Mouse (Mus musculus) cerebellum, adult 11 months (tissue): ENCODE data around the gene Tox4.
"Not testable (repeated sequence)": the region's sequence is repeated elsewhere in the genome, so short reads cannot be mapped to it uniquely, and the experiment has no call there.

Experiments
- DNase-seq: peaks from one replicate; pipeline ENCODE4 v3.0.0; 2022

Tox4 gene

DNA sequence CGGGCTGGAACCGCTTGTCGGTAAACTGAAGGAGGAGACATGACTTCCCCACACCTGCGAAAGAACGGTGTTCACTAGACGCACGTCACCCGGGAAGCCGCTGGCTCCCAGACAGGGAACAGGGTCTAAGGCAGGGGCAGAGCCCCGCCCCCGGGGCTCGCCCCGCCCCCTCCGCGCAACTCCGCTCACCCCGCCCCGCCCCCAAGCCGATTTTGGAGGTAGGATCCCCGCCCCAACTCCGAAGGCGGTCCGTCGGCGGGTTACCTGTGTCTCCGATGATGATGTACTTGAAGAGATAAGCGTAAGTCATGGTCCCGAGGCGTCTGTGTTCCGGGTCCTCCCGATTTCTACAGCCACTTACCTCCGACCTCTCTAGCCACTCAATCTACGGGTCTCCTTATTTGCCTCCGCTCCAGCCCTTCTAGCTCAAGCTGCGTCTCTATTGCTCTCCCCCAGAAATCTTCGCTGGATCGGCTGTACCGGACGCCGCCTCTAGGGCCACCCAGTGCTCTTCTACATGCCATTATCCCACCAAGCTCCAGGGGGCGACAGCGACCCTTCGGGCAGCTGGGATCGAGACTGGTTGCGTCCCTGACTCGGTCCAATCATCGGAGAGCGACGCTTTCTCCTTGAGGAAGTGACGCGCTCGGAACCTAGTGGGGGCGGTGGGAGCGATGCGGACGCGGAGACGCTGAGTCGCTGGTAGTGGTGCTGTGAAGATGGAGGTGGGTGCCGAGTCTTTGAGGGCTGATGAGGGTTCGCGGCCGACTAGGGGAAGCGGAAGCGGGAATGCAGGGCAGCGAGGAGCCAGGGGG, at the start of gene Tox4, which contains the start of gene Rab2b:
Gene Tox4 (plus strand): TSS at position 215 of the 815 bp plus-strand sequence.
Gene Rab2b (minus strand): TSS at position 614 of the 815 bp plus-strand sequence.
- peak; percentile 98 for DNase-seq

GRCm38 (mm10) chr14:52232249-52232648, 46.7 kb upstream of the Tox4 start:
- DNase-seq: no peak

- no peak for DNase-seq
Observed at GRCm38 (mm10) chr14:52235165-52235564, 43.8 kb upstream of the Tox4 start.

GRCm38 (mm10) chr14:52236216-52236615, 42.7 kb upstream of the Tox4 start:
- DNase-seq: no peak

DNA sequence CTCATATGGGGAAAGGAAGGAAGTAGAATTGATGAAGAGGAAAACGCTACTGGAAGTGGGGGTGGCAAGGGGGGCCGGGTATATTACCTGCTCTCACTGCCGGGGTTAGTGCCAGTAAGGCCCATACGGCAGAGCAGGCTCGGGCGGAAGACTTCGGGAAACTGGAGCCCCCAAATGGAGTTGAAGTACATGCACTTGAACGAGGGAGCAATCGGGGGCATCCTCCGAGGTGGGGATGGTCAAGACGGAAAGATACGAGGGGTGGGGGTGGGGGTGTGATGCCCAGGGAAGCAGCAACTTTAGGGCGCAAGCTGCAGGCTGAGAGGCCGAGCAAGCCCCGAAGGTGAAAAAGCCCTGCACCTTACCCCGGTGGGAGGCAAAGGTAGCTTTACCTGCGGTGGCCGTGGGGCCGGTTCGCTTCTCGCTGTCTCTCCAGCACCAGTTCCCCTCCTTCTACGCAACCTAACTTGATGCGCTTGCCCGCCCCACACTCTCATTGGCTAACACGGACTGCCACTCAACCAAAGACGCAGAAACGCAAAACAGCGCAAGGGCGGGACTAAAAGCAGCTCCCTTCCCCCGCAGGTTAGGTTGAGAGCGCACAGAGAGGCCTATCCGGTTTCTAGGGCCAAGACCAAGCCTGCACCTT, 34.8 kb upstream of the Tox4 start:
- DNase-seq: peak; percentile 98

- no peak for DNase-seq
Observed at GRCm38 (mm10) chr14:52244690-52245042, 34.3 kb upstream of the Tox4 start.

DNA sequence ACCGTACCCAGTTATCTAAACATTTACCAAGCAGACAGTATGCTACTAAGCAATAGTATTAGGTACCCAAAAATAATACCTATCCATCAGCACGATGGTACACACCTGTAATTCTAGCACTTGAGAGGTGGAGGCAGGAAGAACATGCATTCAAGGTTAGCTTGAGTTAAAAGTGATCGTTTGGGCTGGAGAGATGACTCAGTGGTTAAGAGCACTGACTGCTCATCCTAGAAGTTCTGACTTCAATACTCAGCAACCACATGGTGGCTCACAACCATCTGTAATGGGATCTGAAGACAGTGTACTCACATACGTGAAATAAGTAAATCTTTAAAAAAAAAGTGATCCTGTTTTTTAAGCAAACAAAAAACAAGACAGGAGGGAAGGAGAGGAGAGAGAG, 32.8 kb upstream of the Tox4 start:
- DNase-seq: no peak

DNA sequence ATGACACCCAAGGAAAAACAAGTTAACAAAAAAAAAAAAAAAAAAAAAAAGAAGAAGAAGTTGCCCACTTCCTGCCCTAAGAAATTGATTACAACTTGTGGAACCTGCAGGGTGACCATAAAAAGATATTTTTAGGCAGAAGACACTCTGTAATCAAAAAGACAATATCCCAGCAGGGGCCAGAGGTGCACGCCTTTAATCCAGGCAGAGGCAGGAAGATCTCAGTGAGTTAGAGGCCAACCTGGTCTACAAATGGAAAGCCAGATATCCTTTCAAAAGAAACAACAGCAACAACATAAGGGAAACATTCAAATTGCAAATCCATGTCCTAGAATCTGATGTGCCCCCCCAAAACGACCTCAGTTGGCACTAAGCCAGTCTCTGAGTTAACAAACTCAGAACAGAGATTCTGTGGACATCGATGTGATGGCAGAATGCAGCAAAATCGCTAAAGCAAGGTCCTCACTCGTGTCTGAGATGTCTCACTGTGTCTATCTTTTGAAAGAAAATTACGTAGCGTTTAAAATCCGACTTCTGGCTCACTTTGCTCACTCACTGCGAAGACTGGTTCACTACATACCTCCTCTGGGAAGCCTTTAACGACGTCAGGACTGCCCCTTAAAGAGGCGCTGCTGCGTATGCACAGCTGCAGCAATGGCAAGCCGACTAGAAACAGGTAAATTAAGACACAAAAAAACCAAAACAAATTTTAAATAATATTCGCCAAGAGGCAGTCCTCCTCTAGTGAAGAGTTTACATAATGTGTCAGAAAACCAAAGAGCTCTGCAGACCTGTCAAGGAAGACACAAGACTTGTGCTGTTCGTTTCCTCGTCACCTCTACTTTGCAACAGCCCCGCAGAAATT, 22.4 kb upstream of the Tox4 start:
- no peak for DNase-seq

GRCm38 (mm10) chr14:52257484-52258213, 21.3 kb upstream of the Tox4 start, which contains the start of gene Chd8:
Gene Chd8 (minus strand): TSS chr14:52257780.
- DNase-seq: peak; percentile 98

DNA sequence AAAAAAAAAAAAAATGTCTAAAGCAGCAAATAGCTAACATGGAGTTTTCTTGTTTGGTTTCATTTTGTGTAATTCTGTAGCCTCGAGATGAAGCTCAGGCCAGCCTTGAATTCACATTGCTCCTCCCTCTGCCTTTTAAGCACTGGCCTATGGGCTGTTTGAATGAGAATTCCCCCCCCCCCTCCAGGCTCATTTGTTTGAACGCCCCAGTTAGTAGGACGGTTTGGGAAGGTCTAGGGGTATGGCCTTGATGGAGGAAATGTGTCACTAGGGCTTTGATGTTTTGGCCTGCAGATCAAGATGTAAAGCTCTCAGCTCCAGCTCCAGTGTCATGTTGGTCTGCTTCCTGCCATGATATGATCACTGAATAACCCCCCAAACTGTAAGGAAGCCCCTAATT, 6.2 kb upstream of the Tox4 start:
- no peak for DNase-seq

DNA sequence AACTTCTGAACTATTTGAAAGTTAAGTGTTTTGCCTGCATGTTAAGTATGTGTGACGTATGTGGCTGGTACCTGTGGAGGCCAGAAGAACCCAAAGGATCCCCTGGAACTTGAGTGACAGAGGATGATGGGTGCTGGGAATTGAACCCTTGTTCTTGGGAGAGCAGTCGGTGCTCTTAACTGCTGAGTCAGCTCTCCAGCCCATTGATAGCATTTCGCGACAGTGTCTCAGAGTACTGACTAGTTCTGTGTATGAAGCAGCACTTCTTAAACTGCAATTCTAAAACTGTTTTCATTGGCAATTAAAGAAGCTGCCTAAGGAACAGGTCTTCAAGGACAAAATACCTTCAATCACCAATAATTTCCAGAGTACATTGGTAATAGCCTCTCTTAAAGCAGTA, 1.7 kb upstream of the Tox4 start:
- no peak for DNase-seq

DNA sequence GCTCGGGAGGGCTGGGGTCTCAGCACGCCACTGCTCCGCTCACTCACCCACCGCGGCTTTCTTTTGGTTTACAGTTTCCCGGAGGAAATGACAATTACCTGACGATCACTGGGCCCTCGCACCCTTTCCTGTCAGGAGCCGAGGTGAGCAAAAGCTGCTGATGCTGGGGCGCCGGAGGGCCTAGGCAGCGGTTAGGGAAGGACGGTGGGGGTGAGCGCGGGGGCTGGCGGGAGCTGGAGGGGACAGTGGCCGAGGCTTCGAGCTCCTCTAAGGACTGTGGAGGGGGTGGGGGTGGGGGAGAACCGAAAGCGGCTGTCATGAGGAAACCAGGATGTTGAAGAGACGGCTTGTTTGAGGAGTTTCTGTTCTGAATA, 788 bp downstream of the Tox4 start:
- DNase-seq: no peak

GRCm38 (mm10) chr14:52283629-52284028, 4.7 kb downstream of the Tox4 start:
- no peak for DNase-seq

- no peak for DNase-seq
Observed at GRCm38 (mm10) chr14:52284191-52284590, 5.2 kb downstream of the Tox4 start.

DNA sequence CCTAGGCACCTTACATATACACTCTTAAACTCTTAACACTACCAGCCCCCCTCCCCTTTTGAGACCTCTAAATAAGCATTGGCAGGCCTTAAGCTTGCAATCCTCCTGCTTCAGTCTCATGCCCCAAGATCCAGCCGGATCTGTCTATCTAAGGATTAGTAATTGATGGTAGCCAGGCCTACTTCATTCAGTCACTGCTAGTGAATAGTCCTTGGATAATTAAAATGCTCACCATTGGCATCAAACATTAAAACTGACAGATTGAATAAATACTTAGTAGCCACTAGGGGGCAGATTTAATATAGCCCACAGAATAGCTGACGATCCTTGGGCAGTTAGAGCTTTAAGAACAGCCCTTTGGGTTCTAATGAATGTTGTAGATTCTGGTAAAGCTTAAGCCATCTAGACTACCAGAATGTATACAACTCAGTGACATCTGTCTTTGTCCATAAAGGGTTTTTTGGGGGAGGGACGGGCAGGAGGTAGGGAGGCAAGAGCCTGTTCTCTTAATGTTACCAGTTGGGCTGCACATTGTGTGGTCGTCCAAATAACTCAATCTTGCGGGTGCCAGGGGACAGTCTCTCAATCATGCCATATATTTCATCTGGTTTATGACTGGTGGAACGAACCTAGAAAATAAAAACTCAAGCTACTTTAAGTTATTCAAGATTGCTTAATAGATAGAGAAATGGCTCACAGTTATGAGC, 16.8 kb downstream of the Tox4 start:
- DNase-seq: no peak

GRCm38 (mm10) chr14:52303517-52303916, 24.6 kb downstream of the Tox4 start:
- not testable (repeated sequence) for DNase-seq

GRCm38 (mm10) chr14:52304644-52305271, 25.8 kb downstream of the Tox4 start, which contains the start of gene Mettl3:
Gene Mettl3 (minus strand): TSS chr14:52305128.
- DNase-seq: peak; percentile 86

DNA sequence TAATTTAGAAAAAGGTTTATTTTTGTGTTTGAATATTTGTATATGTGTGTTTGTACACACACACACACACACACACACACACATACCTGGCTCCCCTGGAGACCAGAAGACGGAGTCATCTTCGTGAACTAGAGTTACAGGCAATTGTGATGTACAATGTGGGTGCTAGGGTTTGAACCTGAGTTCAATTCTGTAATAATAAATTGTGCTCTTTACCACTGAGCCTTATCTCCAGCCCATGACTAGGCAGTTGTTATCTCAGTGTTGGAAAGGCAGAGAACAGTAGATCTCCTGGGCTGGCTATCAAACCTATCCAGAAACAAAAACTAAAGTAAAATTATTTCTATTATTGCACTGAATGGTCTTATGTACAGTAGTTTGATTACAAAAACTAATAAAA, 27.2 kb downstream of the Tox4 start:
- no peak for DNase-seq

GRCm38 (mm10) chr14:52310343-52310742, 31.4 kb downstream of the Tox4 start:
- not testable (repeated sequence) for DNase-seq

DNA sequence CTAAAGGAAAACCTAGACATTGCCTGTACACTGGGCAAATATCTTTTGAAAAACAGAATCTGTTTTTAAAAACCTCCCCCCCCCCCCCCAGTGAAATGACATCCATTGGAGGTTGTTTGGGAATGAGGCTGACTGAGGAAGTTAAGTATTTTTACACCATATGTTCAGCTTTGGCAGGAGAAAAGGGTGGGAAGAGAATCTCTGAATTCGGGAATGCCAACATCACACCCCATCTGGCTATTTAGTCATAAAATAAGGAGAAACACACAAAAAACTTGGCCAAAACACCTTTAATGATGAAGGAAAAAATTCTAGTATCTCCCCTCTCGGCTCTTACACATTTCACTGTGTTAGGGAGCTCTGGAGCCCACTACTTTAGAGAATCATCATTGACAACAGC, 32.0 kb downstream of the Tox4 start:
- DNase-seq: no peak
